Mouse (Mus musculus) midbrain, embryonic 14.5 days (tissue): ENCODE results near the gene Ctnnal1. TPM values are rescaled to one million over a fixed set of nuclear protein-coding genes. Genes with fewer than 3 reads are reported as not detected.

Experiments used
- ATAC-seq: fragments of 200-750 bp; cut with Nextera tagmentation; 2 replicates; pipeline ENCODE4 v1.8.0; 2017; ENCODE audit warnings: moderate number of reproducible peaks, moderate library complexity; ENCODE audit not compliant: low FRiP score, low TSS enrichment
- DNase-seq: peaks from one replicate; pipeline ENCODE4 v3.0.0-alpha.2; 2015
- H3K27ac ChIP-seq: fragments of 300-500 bp; sonication (generic); replicated peaks from 2 replicates; pipeline ENCODE4 v1.5.1; 2014; ENCODE audit warnings: mild to moderate bottlenecking, low read depth, low read length, moderate library complexity
- H3K27me3 ChIP-seq: fragments of 300-500 bp; sonication (generic); 2 replicates; pipeline ENCODE4 v1.6.1; 2014; ENCODE audit warnings: low read length, control low read depth, mixed read lengths; ENCODE audit not compliant: control insufficient read depth, insufficient read depth
- H3K36me3 ChIP-seq: fragments of 300-500 bp; sonication (generic); 2 replicates; pipeline ENCODE4 v1.6.1; 2014; ENCODE audit warnings: low read length, control low read depth; ENCODE audit not compliant: control insufficient read depth, insufficient read depth
- H3K4me1 ChIP-seq: fragments of 300-500 bp; sonication (generic); 2 replicates; pipeline ENCODE4 v1.6.1; 2014; ENCODE audit warnings: mild to moderate bottlenecking, antibody characterized with exemption, low read length, control low read depth; ENCODE audit not compliant: control insufficient read depth, insufficient read depth
- H3K4me2 ChIP-seq: fragments of 300-500 bp; sonication (generic); 2 replicates; pipeline ENCODE4 v1.6.1; 2014; ENCODE audit warnings: mild to moderate bottlenecking, low read length, moderate library complexity
- H3K4me3 ChIP-seq: fragments of 300-500 bp; sonication (generic); replicated peaks from 2 replicates; pipeline ENCODE4 v1.5.1; 2014; ENCODE audit warnings: low read depth, low read length
- H3K9ac ChIP-seq: fragments of 300-500 bp; sonication (generic); replicated peaks from 2 replicates; pipeline ENCODE4 v1.6.1; 2014; ENCODE audit warnings: mild to moderate bottlenecking, low read length, moderate library complexity
- H3K9me3 ChIP-seq: fragments of 300-500 bp; sonication (generic); 2 replicates; pipeline ENCODE4 v1.6.1; 2016; ENCODE audit warnings: low read length, control low read depth, mixed read lengths; ENCODE audit not compliant: control insufficient read depth
- WGBS: fragments of 180-500 bp; shearing (Covaris S2); extraction: QIAGEN DNeasy Blood & Tissue Kit; methylation state at CpG from one replicate; pipeline ENCODE4 v1.1.7; 2014; 5-methylcytosine and 5-hydroxymethylcytosine counted together
- polyA plus RNA-seq: library from polyadenylated mRNA; unstranded; fragments of >200 nt; fragmentation: Nextera tagmentation; extraction: Ambion mirVana; gene quantifications from 2 replicates; pipeline ENCODE4 v1.2.1, GENCODE M21; 2014

The Ctnnal1 gene
- polyA plus RNA-seq, result 10.4 and 13.0 TPM in 2 replicates

GRCm38 (mm10) chr4:56865003-56865511 is at the start of gene Ctnnal1:
Ctnnal1 (minus strand) TSS chr4:56865188.
- Histone ChIP-seq H3K27ac (peak within 1 kb of the TSS; percentile 82), H3K4me2 (peak within 1 kb of the TSS; percentile 71), H3K4me1 (peaks cover 15% of the 10 kb centered on the region), H3K27me3 (no peaks in the 10 kb centered on the region), H3K4me3 (peak within 1 kb of the TSS; percentile 82), H3K9me3 (no peaks in the 10 kb centered on the region), H3K9ac (peak within 1 kb of the TSS; percentile 92), H3K36me3 (no peaks in the 10 kb centered on the region)
- WGBS, result 1% methylated on average over 45 of the region's 45 CpGs
- DNase-seq (peak; percentile 87), ATAC-seq (peak; percentile 96)

GRCm38 (mm10) chr4:56914761-56915160 is 49.8 kb upstream of the Ctnnal1 start:
- no peak for ATAC-seq

GRCm38 (mm10) chr4:56914338-56914737 is 49.4 kb upstream of the Ctnnal1 start:
- H3K4me3 ChIP-seq, result no peak overlapping the region
- no peak overlapping the region for H3K9ac ChIP-seq
- no peak overlapping the region for H3K4me2 ChIP-seq
- H3K4me1 ChIP-seq, result no peaks in the 10 kb centered on the region
- no peak overlapping the region for H3K27ac ChIP-seq
- peaks cover 56% of the 10 kb centered on the region for H3K36me3 ChIP-seq
- 94% methylated on average over 6 of the region's 6 CpGs for whole genome bisulfite sequencing
- no peak for ATAC-seq
- no peaks in the 10 kb centered on the region for H3K9me3 ChIP-seq
- no peak for DNase-seq
- H3K27me3 ChIP-seq, result no peaks in the 10 kb centered on the region

More at GRCm38 (mm10) chr4:56914761-56915160, 49.8 kb upstream of the Ctnnal1 start:
- H3K27ac ChIP-seq, result no peak overlapping the region
- peaks cover 52% of the 10 kb centered on the region for H3K36me3 ChIP-seq
- no peak overlapping the region for H3K4me2 ChIP-seq
- H3K9me3 ChIP-seq, result no peaks in the 10 kb centered on the region
- H3K27me3 ChIP-seq, result no peaks in the 10 kb centered on the region
- H3K4me3 ChIP-seq, result no peak overlapping the region
- H3K4me1 ChIP-seq, result no peaks in the 10 kb centered on the region
- no peak overlapping the region for H3K9ac ChIP-seq
- DNase-seq, result no peak
- WGBS, result 86% methylated on average over 1 of the region's 1 CpGs

- H3K27ac ChIP-seq, result no peak overlapping the region
- ATAC-seq, result no peak
- H3K36me3 ChIP-seq, result peaks cover 61% of the 10 kb centered on the region
These were observed 47.5 kb upstream of the Ctnnal1 start for GRCm38 (mm10) chr4:56912382-56913001.

GRCm38 (mm10) chr4:56909568-56909967 is 44.6 kb upstream of the Ctnnal1 start:
- WGBS, result 95% methylated on average over 3 of the region's 3 CpGs

More at GRCm38 (mm10) chr4:56912382-56913001, 47.5 kb upstream of the Ctnnal1 start:
- H3K4me3 ChIP-seq, result no peak overlapping the region
- no peak overlapping the region for H3K9ac ChIP-seq
- no peaks in the 10 kb centered on the region for H3K27me3 ChIP-seq
- WGBS, result 78% methylated on average over 7 of the region's 7 CpGs
- no peaks in the 10 kb centered on the region for H3K9me3 ChIP-seq
- no peak overlapping the region for H3K4me2 ChIP-seq
- DNase-seq, result no peak
- no peaks in the 10 kb centered on the region for H3K4me1 ChIP-seq

GRCm38 (mm10) chr4:56907671-56908070 is 42.7 kb upstream of the Ctnnal1 start:
- no peak for DNase-seq
- H3K27me3 ChIP-seq, result no peaks in the 10 kb centered on the region
- H3K9me3 ChIP-seq, result no peaks in the 10 kb centered on the region
- no peak for ATAC-seq
- H3K4me3 ChIP-seq, result no peak overlapping the region
- H3K9ac ChIP-seq, result no peak overlapping the region
- H3K36me3 ChIP-seq, result peaks cover 59% of the 10 kb centered on the region
- 97% methylated on average over 5 of the region's 5 CpGs for WGBS
- H3K4me1 ChIP-seq, result no peaks in the 10 kb centered on the region
- H3K4me2 ChIP-seq, result no peak overlapping the region
- H3K27ac ChIP-seq, result no peak overlapping the region

More at GRCm38 (mm10) chr4:56909568-56909967, 44.6 kb upstream of the Ctnnal1 start:
- H3K36me3 ChIP-seq, result peaks cover 53% of the 10 kb centered on the region
- H3K27ac ChIP-seq, result no peak overlapping the region
- DNase-seq (no peak), ATAC-seq (no peak)
- H3K4me3 ChIP-seq, result no peak overlapping the region
- H3K9ac ChIP-seq, result no peak overlapping the region
- no peaks in the 10 kb centered on the region for H3K4me1 ChIP-seq
- no peak overlapping the region for H3K4me2 ChIP-seq
- no peaks in the 10 kb centered on the region for H3K27me3 ChIP-seq
- no peaks in the 10 kb centered on the region for H3K9me3 ChIP-seq

GRCm38 (mm10) chr4:56906926-56907325 is 41.9 kb upstream of the Ctnnal1 start:
- Histone ChIP-seq H3K4me1 (no peaks in the 10 kb centered on the region), H3K9me3 (no peaks in the 10 kb centered on the region), H3K36me3 (peaks cover 58% of the 10 kb centered on the region), H3K27me3 (no peaks in the 10 kb centered on the region), H3K27ac (no peak overlapping the region), H3K9ac (no peak overlapping the region), H3K4me2 (no peak overlapping the region), H3K4me3 (no peak overlapping the region)
- WGBS, result 95% methylated on average over 3 of the region's 3 CpGs
- no peak for DNase-seq
- ATAC-seq, result no peak

GRCm38 (mm10) chr4:56905507-56905906 is 40.5 kb upstream of the Ctnnal1 start:
- Histone ChIP-seq H3K9ac (no peak overlapping the region), H3K9me3 (no peaks in the 10 kb centered on the region), H3K27me3 (no peaks in the 10 kb centered on the region), H3K27ac (no peak overlapping the region), H3K4me2 (no peak overlapping the region), H3K4me3 (no peak overlapping the region), H3K4me1 (no peaks in the 10 kb centered on the region), H3K36me3 (peaks cover 47% of the 10 kb centered on the region)
- no peak for ATAC-seq
- 96% methylated on average over 5 of the region's 5 CpGs for WGBS
- DNase-seq, result no peak

- no peaks in the 10 kb centered on the region for H3K4me1 ChIP-seq
These were observed 36.7 kb upstream of the Ctnnal1 start for GRCm38 (mm10) chr4:56901671-56902070.

More at GRCm38 (mm10) chr4:56901671-56902070, 36.7 kb upstream of the Ctnnal1 start:
- Histone ChIP-seq H3K36me3 (peaks cover 48% of the 10 kb centered on the region), H3K27me3 (no peaks in the 10 kb centered on the region), H3K9me3 (no peaks in the 10 kb centered on the region), H3K27ac (no peak overlapping the region), H3K4me2 (no peak overlapping the region), H3K9ac (no peak overlapping the region), H3K4me3 (no peak overlapping the region)
- DNase-seq (peak; percentile 4), ATAC-seq (no peak)
- WGBS, result 95% methylated on average over 2 of the region's 2 CpGs
